Mouse (Mus musculus) neural tube, embryonic 13.5 days (tissue): ENCODE data around the gene Mrc2. TPM values are rescaled to one million over a fixed set of nuclear protein-coding genes. Genes with fewer than 3 reads are reported as not detected.

Source experiments
- ATAC-seq: fragments of 200-750 bp; cut with Nextera tagmentation; 2 replicates; pipeline ENCODE4 v1.8.0; 2017; ENCODE audit warnings: low read depth, mild to moderate bottlenecking, moderate TSS enrichment, moderate library complexity
- H3K27ac ChIP-seq: fragments of 300-500 bp; sonication (generic); replicated peaks from 2 replicates; pipeline ENCODE4 v1.5.1; 2015; ENCODE audit warnings: moderate library complexity, mild to moderate bottlenecking, inconsistent platforms
- H3K27me3 ChIP-seq: fragments of 300-500 bp; sonication (generic); 2 replicates; pipeline ENCODE4 v1.6.1; 2015; ENCODE audit warnings: mild to moderate bottlenecking, inconsistent platforms
- H3K36me3 ChIP-seq: fragments of 300-500 bp; sonication (generic); 2 replicates; pipeline ENCODE4 v1.6.1; 2015; ENCODE audit warnings: mild to moderate bottlenecking, inconsistent platforms
- H3K4me1 ChIP-seq: fragments of 300-500 bp; sonication (generic); replicated peaks from 2 replicates; pipeline ENCODE4 v1.6.1; 2015; ENCODE audit warnings: inconsistent platforms
- H3K4me2 ChIP-seq: fragments of 300-500 bp; sonication (generic); 2 replicates; pipeline ENCODE4 v1.6.1; 2015; ENCODE audit warnings: inconsistent platforms, mild to moderate bottlenecking, moderate library complexity
- H3K4me3 ChIP-seq: fragments of 300-500 bp; sonication (generic); 2 replicates; pipeline ENCODE4 v1.5.1; 2015; ENCODE audit warnings: mild to moderate bottlenecking, inconsistent platforms
- H3K9ac ChIP-seq: fragments of 300-500 bp; sonication (generic); 2 replicates; pipeline ENCODE4 v1.6.1; 2015; ENCODE audit warnings: moderate library complexity, mild to moderate bottlenecking, inconsistent platforms
- H3K9me3 ChIP-seq: fragments of 300-500 bp; sonication (generic); 2 replicates; pipeline ENCODE4 v1.6.1; 2016; ENCODE audit warnings: inconsistent platforms
- WGBS: fragments of 180-500 bp; shearing (Covaris S2); methylation state at CpG from one replicate; pipeline ENCODE4 v1.1.7; 2015; 5-methylcytosine and 5-hydroxymethylcytosine counted together
- polyA plus RNA-seq: library from polyadenylated mRNA; unstranded; fragments of >200 nt; fragmentation: Nextera tagmentation; extraction: Ambion mirVana; gene quantifications from 2 replicates; pipeline ENCODE4 v1.2.1, GENCODE M21; 2015

The Mrc2 gene
- polyA plus RNA-seq, 1 experiment from 2014 or later = 5.0 TPM

DNA sequence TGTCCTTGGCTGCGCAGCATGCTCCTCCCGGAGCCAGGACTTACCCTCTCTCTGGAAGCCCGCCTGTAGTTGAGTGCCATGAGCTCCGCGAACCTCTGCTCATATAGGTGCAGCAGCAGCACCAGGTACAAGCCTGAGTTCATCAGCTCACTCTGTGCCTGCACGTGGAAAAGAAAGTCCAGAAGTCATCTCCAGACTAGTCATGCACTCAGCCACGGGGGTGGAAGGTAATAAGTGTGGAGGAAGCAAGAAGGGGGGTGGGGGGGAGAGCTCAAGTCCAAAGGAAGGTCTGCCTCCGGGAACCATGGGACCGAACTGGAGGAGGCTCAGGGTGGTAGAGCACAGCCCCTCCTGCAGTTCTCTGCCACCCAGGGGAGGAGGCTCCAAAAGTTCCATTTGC lies 79.4 kb downstream of the Mrc2 start:
- Histone ChIP-seq H3K27ac (no peak overlapping the region), H3K27me3 (peaks cover 2% of the 10 kb centered on the region; the same call in 1 of the 2 replicates), H3K9me3 (no peaks in the 10 kb centered on the region), H3K4me3 (no peak overlapping the region), H3K36me3 (no peaks in the 10 kb centered on the region), H3K9ac (no peak overlapping the region), H3K4me1 (peaks cover 7% of the 10 kb centered on the region; the same call in 1 of the 2 replicates), H3K4me2 (no peak overlapping the region)
- no peak for ATAC-seq
- WGBS = 84% methylated on average over 9 of the region's 9 CpGs

DNA sequence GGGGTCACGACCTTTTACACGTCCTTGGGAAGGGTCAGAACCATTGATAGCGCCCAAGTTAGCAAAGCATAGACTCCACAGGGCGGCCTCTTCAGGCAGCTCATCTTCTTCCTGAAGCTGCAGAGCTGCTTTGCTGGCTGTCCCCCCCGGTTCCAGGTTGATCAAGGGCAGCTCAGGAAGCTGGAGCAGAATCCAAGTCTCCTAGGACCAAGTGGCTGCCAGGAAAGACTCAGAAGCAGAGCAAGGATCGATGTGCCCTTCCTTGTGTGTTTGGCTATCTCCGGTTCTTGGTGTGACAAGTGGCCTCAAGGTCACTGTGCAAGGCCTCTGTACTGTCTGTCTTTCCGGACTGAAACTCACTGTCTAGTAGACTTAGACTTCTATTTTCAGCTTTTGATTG lies 81.4 kb downstream of the Mrc2 start:
- Histone ChIP-seq H3K4me1 (peaks cover 7% of the 10 kb centered on the region; the same call in 1 of the 2 replicates), H3K9ac (no peak overlapping the region), H3K36me3 (no peaks in the 10 kb centered on the region), H3K27me3 (no peaks in the 10 kb centered on the region; the same call in 1 of the 2 replicates), H3K4me3 (no peak overlapping the region), H3K9me3 (no peaks in the 10 kb centered on the region), H3K4me2 (no peak overlapping the region), H3K27ac (no peak overlapping the region)
- 80% methylated on average over 8 of the region's 8 CpGs for WGBS
- ATAC-seq = no peak

DNA sequence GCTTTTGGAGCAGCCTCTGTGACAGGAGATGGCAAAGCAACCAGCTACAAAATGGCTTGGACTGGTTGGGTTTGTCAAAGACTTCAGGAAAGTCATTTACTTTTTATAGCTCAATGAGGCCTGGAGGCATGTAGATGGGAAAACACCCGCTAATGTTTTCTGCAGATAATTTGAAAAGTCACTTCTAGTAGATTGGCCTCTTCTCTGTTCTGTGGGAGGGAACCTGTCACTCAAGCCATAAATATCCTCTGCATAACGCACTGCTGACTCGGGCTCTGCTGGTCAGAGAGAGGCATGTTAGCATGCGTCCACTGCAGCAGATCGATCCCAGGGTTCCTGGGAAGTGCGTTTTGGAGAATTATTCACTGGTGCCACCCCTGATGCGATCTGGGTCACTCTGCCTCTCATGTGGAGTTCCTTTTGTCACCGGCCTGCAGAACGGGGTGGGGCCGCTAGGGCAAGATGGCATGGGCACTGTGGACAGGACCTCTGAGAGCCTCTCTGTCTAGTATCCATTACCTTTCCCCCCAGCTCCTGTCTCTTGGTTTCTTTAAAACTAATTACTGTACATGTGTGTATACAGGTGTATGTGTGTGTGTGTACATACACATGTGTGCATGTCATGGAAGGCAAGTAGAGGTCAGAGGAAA lies 82.2 kb downstream of the Mrc2 start:
- Histone ChIP-seq H3K9me3 (no peaks in the 10 kb centered on the region), H3K9ac (no peak overlapping the region), H3K36me3 (no peaks in the 10 kb centered on the region), H3K4me1 (peaks cover 7% of the 10 kb centered on the region; the same call in 1 of the 2 replicates), H3K27ac (no peak overlapping the region), H3K27me3 (no peaks in the 10 kb centered on the region; the same call in 1 of the 2 replicates), H3K4me2 (no peak overlapping the region), H3K4me3 (no peak overlapping the region)
- no peak for ATAC-seq
- WGBS = 53% methylated on average over 10 of the region's 10 CpGs

DNA sequence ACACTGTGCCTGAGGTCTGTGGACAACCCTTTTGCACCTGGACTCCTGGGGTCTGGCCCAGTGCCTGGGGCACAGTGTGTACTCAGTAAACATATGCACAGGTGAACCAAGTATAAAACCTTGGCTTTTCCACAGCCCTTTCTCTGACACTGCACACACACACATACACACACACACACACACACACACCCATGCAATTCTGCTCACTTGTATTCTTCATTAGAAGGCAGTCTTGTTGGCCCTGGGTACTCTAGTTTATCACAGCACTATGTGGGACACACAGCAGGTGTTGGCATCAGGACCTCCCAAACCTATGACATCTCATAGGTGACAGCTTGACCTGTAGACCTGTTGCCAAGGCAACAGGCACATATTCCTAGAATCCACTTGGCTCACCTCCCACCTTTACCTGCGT lies 83.4 kb downstream of the Mrc2 start:
- ATAC-seq = no peak
- Histone ChIP-seq H3K36me3 (no peaks in the 10 kb centered on the region), H3K4me1 (peaks cover 7% of the 10 kb centered on the region; the same call in 1 of the 2 replicates), H3K27me3 (no peaks in the 10 kb centered on the region; the same call in 1 of the 2 replicates), H3K4me2 (no peak overlapping the region), H3K9ac (no peak overlapping the region), H3K27ac (no peak overlapping the region), H3K4me3 (no peak overlapping the region), H3K9me3 (no peaks in the 10 kb centered on the region)
- WGBS = 88% methylated on average over 1 of the region's 1 CpGs

DNA sequence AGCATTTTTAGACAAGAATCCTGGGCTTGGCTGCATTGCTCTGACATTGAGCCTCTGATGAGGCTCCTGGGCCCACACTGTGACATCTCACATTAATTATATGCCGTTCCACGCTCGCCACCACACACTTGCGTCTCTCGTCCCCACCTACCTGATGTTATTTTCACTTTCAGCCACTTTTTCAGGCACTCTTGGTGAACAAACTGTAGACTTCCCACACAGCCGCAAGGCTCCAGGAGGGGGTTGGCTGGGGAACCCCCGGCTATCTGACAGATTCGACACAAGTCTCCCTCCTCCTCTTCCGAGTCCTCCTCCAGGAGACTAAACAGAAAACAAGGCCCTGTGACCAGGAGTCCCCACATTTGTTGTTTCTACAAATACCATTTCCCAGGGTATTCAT lies 92.8 kb downstream of the Mrc2 start:
- no peak overlapping the region for H3K9ac ChIP-seq
- H3K27ac ChIP-seq = no peak overlapping the region
- no peak for ATAC-seq
- no peak overlapping the region for H3K4me3 ChIP-seq
- no peak overlapping the region for H3K4me2 ChIP-seq
- no peaks in the 10 kb centered on the region for H3K36me3 ChIP-seq
- no peaks in the 10 kb centered on the region for H3K9me3 ChIP-seq
- H3K27me3 ChIP-seq = no peaks in the 10 kb centered on the region
- H3K4me1 ChIP-seq = peaks cover 15% of the 10 kb centered on the region
- 86% methylated on average over 9 of the region's 9 CpGs for WGBS

DNA sequence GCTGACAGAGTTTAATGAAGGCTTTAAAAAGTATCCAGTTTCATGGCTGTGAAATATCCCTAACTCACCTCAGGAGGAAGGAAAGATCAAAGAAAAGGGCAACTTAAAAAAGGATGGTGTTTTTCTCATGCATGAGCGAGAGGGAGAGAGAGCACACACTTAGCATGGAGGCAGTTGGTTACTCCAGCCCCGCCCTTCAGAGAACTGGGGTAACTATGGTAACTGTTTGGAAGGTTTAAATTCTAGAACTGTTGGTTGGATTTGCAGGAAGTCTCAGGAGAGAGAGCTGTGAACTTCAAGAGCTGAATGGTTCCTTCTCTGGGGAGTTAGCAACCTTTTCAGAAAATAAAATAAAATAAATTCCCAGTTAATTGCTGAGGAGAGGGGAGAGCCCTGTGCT lies 96.2 kb downstream of the Mrc2 start:
- no peak overlapping the region for H3K4me3 ChIP-seq
- whole genome bisulfite sequencing = 35% methylated on average over 2 of the region's 2 CpGs
- H3K9me3 ChIP-seq = no peaks in the 10 kb centered on the region
- no peaks in the 10 kb centered on the region for H3K36me3 ChIP-seq
- ATAC-seq = no peak
- H3K27me3 ChIP-seq = no peaks in the 10 kb centered on the region
- no peak overlapping the region for H3K9ac ChIP-seq
- H3K4me2 ChIP-seq = no peak overlapping the region
- peaks cover 15% of the 10 kb centered on the region for H3K4me1 ChIP-seq
- H3K27ac ChIP-seq = no peak overlapping the region

DNA sequence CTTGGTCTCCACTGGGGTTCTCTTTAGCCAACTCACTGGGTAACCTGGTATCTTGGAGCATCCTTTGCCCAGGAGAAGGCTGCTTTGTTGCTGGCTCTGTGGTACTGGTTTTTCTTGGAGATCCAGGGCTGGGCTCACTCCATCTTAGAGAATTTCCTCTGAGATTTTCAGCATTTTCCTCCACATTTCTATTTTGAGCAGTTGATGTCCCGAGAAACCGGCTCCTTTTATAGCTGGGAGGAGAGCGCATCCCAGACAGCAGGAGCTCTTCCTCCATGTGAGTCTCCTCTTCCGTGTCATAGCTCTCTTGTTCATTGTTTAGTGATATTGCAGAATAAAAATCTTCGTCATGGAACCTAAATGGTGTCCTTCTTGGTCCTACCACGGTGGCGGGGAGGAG lies 97.8 kb downstream of the Mrc2 start:
- H3K27me3 ChIP-seq = no peaks in the 10 kb centered on the region
- WGBS = 86% methylated on average over 7 of the region's 7 CpGs
- ATAC-seq = no peak
- no peak overlapping the region for H3K27ac ChIP-seq
- no peak overlapping the region for H3K4me2 ChIP-seq
- H3K4me3 ChIP-seq = no peak overlapping the region
- H3K9me3 ChIP-seq = no peaks in the 10 kb centered on the region
- no peak overlapping the region for H3K9ac ChIP-seq
- peaks cover 15% of the 10 kb centered on the region for H3K4me1 ChIP-seq
- no peaks in the 10 kb centered on the region for H3K36me3 ChIP-seq

Other genes with a start within 250 kb of the Mrc2 start
- 0.55 TPM in 1 of 2 replicates, not detected in the other for gene Efcab3, start 229.1 kb upstream of the Mrc2 start, polyA plus RNA-seq
- 30.8 and 34.9 TPM in 2 replicates for gene Mettl2, start 166.2 kb upstream of the Mrc2 start, polyA plus RNA-seq
- not detected in 2 replicates for gene Gm10842, start 145.8 kb upstream of the Mrc2 start, polyA plus RNA-seq
- 22.5 and 22.9 TPM in 2 replicates for gene Tlk2, start 113.8 kb upstream of the Mrc2 start, polyA plus RNA-seq
- not detected in 2 replicates for gene March10, start 164.1 kb downstream of the Mrc2 start, polyA plus RNA-seq